Mouse (Mus musculus): Measurements from ENCODE around the gene Otx1. TPM values are rescaled to one million over a fixed set of nuclear protein-coding genes. Genes with fewer than 3 reads are reported as not detected.

Gene Otx1
- polyA plus RNA-seq, 1 experiment from 2014 or later: 2.9 TPM

DNA sequence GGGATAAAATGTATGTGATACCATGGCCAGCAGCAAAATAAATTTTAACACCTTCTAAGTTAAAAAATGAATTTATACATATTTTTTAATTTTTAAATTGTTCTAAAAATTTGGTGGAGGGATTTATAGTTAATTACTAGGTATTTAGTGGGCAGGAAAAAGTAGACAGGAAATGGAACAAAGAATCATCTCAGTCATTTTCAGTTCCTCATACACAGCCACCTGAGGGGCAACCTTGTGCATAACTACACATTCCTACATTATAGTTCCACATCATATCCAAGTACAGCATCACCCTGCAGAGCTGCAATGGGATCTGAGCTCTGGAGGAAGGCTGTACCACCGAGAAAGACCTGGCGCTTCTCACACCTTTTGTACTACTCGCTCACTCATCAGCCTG lies 33.8 kb downstream of the Otx1 start:
- Histone ChIP-seq H3K27ac (no peak overlapping the region), H3K9me3 (no peaks in the 10 kb centered on the region), H3K4me3 (no peak overlapping the region), H3K36me3 (no peaks in the 10 kb centered on the region), H3K27me3 (ENCODE audit: insufficient read depth, poor library complexity, severe bottlenecking) (no peaks in the 10 kb centered on the region), H3K4me1 (replicated peaks) (0 out of 2 replicates have a peak, but pooled peaks cover 5% of the 10 kb centered on the region)
- no peak for DNase-seq (ENCODE audit: low spot score)
- 93% methylated on average over 3 of the region's 3 CpGs for WGBS

DNA sequence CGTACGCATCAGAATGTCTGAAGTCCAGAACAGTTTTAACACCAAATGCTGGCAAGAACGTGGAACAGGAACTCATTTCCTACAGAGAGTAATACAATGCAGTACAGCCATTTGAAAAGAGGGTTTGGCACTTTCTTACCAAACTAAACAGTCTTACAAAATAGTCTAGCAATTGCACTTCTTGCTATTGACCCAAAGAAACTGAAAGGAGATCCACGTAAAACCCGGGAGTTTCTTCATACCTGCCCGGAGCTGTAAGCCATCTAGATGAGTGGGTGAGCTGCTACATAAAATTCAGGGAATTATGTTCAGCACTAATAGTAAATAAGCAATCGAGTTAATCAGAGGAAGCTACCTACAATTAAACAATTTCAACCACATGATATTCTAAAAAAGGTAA lies 47.5 kb downstream of the Otx1 start:
- no peaks in the 10 kb centered on the region for H3K9me3 ChIP-seq
- DNase-seq (ENCODE audit: low spot score): no peak
- no peak overlapping the region for H3K27ac ChIP-seq
- no peak overlapping the region for H3K4me3 ChIP-seq
- 90% methylated on average over 7 of the region's 7 CpGs for WGBS
- H3K27me3 ChIP-seq (ENCODE audit: insufficient read depth, poor library complexity, severe bottlenecking): no peaks in the 10 kb centered on the region
- no peaks in the 10 kb centered on the region for H3K36me3 ChIP-seq
- no peaks in the 10 kb centered on the region for H3K4me1 ChIP-seq (replicated peaks)

DNA sequence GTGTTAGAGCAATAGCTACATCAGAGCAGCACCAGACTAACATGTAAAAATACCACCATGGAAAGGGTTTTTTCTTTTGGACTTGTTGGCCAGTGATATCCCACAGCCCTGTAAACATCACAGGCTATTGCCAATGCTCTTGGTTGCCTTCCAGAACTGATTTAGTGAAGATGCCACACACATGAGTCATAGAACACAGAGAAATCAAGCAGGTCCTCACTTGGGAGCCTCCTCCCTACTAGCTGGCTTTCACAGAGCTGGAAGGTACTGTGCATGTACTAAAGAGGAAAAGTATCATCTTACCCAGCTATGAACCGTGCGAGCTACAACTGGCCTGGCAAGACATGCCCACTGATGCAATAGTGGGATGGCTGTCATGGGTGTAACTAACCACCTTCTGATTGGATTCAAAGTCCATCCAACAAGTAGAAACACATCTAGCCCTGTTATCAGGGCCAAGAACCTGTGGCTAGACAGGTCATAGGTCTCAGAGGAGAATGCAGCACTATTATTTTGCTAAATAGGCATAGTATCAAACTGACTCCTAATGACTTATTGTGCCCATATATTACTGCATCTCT lies 51.0 kb downstream of the Otx1 start:
- H3K36me3 ChIP-seq: no peaks in the 10 kb centered on the region
- DNase-seq (ENCODE audit: low spot score): no peak
- 87% methylated on average over 2 of the region's 2 CpGs for WGBS
- no peaks in the 10 kb centered on the region for H3K27me3 ChIP-seq (ENCODE audit: insufficient read depth, poor library complexity, severe bottlenecking)
- no peaks in the 10 kb centered on the region for H3K4me1 ChIP-seq (replicated peaks)
- H3K27ac ChIP-seq: no peak overlapping the region
- no peak overlapping the region for H3K4me3 ChIP-seq
- no peaks in the 10 kb centered on the region for H3K9me3 ChIP-seq

DNA sequence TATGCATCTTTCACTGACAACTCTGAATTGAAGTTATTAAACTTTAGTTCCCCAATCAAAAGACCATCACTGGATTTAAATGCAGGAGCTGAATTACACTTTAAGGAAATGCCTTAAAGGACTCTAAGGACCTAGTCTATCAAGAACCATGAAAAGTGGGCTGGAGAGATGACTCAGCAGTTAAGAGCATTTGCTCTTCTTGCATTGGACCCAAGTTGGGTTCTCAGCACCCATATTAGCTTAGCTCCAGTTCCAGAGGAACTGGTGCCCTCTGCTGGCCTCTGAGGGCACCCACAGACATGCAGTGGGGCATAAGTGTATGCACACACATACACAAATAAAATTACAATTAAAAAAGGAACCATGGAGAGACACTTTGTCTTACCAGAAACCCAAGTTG lies 52.6 kb downstream of the Otx1 start:
- DNase-seq (ENCODE audit: low spot score): no peak
- H3K4me1 ChIP-seq (replicated peaks): no peaks in the 10 kb centered on the region
- no peaks in the 10 kb centered on the region for H3K36me3 ChIP-seq
- no peak overlapping the region for H3K27ac ChIP-seq
- H3K27me3 ChIP-seq (ENCODE audit: insufficient read depth, poor library complexity, severe bottlenecking): no peaks in the 10 kb centered on the region
- H3K4me3 ChIP-seq: no peak overlapping the region
- H3K9me3 ChIP-seq: no peaks in the 10 kb centered on the region

Data from hindbrain, embryonic 10.5 days (tissue).